Mouse (Mus musculus): ENCODE data around the gene Cd40.

Cd40 gene

DNA sequence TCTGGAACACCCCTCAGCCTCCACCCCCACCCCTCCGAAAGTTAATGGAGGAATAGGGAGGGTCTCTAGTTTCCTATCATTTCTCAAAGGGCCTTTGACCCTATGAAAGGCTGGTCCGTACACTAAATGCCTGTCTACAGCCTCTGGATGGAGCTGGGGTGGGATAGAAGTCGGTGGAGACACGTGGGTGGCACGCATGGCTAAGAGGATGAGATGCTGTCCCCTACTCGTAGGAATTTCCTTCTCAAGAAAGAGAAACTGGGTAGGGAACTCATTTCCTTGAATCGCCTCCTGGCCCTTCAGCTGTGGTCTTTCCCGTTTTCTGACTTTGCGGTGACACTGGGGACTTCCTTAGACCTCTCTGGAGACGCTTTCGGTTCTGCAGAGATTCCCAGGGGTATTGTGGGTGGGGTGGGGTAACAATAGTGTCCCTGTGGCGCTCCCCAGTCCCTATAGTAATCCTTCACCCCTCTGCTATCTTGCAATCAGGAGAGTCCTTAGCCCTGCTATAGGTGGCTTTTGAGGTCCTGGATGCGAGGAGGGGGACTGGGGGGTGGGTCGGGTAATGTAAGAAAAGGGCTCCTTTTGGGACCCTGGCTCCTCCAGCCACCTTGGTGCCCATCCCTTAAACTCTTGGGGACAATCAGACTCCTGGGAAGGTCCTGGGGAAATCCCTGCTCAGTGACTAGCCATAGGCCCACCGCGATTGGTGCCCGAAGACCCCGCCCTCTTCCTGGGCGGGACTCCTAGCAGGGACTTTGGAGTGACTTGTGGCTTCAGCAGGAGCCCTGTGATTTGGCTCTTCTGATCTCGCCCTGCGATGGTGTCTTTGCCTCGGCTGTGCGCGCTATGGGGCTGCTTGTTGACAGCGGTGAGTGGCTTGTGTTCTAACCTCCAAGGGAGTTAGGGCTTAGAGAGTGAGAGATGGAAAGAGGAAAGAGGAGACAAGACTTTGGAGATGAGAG, at the start of gene Cd40:
Gene Cd40, plus strand, starts transcription at position 740 of the 965 bp plus-strand sequence.
- DNase-seq (ENCODE audit: low read depth, low spot score): peak; percentile 38

DNA sequence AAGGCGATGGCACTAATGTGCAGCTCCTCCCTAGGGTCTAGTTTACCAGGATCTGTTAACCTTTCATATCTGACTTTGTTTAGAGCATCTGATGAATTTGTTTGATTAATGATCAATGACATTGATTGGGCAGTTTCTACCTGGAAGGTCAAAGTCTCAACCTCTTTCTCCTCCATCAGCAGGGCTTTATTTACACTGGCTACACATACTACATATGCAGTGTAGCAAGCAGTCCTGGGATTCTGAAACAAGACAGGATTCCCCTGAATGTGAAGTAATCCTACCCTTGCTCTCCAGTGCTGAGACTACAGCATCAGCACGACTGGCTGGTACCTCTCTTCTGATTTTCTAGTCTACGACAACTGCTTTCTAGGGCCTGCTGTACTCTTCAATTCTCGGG, 48.6 kb upstream of the Cd40 start:
- no peak for DNase-seq (ENCODE audit: low read depth, low spot score)

DNA sequence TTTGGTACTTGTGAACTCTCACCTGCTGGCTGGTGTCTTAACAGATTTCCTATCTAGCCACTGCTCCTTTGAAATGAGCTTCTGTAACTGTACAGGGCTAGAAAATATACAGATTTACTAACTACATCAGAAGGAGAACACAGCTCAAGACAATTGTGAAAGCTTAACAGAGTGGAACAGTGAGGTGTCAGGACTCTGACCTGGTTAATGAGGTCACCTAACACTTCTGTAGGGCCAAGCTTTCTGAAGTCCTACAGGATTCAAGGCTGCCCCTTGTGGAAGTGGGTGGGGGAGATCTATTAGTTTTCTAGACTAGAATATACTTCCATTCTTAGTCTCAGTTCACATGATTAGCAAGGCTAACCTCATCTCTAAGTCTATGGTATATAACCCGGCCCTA, 47.4 kb upstream of the Cd40 start:
- DNase-seq (ENCODE audit: low read depth, low spot score): no peak

DNA sequence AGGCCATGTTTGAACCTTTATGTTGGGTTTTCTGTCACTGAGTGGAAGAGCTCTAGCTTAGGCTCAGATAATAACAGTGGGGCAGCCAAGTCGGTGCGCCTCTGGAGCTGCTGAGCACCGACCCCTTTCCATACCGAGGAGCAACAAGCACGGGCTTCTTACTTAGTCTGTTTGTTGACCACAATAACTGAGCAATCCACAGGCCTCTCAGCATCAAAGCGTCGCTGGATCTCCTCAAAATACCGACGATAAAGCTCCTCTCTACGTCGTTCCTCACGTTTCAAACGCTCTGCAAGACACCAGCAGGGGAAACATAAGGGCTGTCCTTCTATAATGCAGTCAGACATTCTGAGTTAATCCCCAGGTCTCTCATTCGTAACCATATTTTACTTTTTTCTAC, 46.3 kb upstream of the Cd40 start:
- no peak for DNase-seq (ENCODE audit: low read depth, low spot score)

DNA sequence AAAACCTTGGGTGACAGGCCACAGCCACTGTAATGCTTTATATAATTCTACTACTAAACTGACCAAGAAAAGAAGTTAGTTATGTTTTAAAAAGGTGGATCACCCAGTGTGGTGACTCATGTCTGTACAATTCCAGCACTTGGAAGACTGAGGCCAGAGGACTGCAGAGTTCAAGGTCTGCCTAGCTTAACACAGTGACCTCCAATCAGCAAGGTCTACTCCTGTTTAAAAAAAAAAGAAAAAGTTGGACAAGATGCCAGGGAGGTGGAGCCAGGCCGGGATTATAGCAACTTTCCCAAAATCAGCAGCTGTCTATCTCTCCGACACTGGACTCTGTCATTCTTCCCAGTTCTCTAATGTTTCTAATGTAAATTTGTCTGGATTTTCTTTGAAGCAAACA, 45.8 kb upstream of the Cd40 start:
- no peak for DNase-seq (ENCODE audit: low read depth, low spot score)

DNA sequence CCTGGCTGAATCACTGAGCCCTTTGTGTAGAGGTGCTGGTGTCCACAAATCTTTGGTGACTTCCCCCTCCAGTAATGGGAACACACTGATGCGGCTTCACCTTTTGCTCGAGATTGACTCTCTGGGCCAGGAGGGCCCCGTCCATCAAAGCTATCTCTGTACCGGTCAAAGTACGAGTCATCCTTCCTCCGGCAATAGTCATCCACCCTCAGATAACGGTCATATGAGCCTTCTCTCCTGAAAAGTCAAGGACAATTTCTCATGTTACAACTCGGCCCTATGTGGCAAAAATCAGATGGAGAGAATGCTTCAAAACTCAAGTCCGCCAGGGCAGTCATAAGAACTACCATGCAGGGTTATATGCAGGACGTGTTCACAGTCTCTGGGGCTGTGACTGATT, 45.1 kb upstream of the Cd40 start:
- no peak for DNase-seq (ENCODE audit: low read depth, low spot score)

DNA sequence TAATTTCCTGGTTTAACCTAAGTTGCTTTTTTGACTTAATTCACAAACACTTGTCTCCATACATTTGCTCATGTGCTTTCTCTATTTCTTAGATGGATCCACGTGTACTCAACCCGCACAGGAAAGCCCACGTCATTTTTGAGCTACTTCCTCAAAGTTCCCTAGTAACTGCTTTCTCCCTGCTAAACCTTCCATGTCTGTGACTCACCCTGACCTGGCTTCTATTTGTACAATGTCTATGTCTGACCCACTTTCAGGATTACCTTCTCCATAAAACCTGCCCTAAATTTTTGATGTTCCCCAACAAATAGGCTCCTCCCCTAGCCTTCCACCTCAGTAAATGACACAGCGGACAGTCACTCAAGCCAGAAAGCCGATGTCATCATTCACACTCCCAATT, 40.5 kb upstream of the Cd40 start:
- no peak for DNase-seq (ENCODE audit: low read depth, low spot score)

DNA sequence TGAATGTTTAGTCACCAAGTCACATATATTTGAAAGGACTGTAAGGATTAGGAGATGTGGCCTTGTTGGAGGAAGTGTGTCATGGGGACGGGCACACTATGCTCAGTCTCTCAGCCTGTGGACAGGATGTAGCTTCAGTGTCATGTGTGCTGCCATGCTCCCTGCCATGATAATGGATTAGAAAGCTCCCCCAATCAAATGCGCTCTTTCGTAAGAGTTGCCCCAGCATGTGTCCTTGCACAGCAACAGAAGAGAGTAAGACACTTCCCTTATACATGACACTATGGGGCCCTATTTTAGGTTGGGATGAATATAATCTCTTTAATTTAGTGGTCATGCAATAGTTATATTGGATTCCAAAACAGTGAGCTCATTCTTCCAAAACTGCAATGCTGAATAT, 34.9 kb upstream of the Cd40 start:
- DNase-seq (ENCODE audit: low read depth, low spot score): no peak

DNA sequence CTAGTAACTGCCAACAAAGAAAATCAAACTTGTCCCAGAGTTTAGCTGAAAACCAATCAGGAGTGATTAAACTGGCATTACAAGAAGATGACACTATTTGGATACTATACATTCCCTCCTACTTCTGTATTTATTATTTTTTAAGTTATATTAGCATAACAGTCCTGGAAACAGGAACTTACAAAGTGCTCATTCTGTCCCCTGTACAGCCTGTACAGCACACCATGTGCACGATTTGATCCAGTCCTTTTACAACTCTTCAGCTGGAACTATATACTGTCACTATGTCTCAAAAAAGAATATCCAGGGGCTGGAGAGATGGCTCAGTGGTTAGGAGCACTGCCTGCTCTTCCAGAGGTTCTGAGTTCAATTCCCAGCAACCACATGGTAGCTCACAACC, 28.3 kb upstream of the Cd40 start:
- no peak for DNase-seq (ENCODE audit: low read depth, low spot score)

DNA sequence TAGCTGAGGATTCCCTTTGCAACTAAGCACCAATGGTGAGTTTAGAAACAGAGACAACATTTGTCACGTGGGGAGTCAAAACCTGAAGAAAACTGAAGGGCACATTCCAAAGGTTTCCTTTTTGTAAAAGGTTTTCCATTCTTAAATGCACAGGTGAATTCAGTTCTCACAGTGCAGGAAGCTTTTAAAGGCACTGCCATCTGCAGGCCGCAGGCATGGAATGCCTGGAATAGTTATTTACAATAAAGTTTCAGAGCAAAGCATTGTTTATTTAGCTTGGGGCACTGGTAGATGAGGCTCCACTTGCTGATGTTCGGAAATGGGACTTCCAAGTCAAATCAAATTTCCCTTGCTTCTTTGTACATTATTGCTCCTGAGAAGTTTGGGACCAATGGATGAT, 22.9 kb upstream of the Cd40 start:
- no peak for DNase-seq (ENCODE audit: low read depth, low spot score)

DNA sequence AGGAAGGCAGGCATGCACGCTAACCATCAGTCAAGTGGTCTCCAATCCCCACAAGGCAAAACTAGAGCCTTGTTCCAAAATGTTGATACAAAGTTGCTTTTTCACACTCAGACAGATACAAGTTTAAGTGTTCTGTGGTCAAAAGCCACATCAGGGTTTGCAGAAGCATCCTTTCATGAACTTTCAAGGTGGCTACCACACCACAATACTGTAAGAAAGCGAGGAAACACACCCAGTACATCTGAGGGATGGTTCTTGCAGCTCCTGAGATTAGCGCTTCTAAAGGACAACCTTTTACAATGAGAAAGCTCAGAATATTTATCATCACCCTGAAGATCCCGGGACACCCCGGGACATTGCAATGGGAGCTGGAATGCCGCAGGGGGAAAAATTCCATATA, 22.1 kb upstream of the Cd40 start:
- DNase-seq (ENCODE audit: low read depth, low spot score): no peak

DNA sequence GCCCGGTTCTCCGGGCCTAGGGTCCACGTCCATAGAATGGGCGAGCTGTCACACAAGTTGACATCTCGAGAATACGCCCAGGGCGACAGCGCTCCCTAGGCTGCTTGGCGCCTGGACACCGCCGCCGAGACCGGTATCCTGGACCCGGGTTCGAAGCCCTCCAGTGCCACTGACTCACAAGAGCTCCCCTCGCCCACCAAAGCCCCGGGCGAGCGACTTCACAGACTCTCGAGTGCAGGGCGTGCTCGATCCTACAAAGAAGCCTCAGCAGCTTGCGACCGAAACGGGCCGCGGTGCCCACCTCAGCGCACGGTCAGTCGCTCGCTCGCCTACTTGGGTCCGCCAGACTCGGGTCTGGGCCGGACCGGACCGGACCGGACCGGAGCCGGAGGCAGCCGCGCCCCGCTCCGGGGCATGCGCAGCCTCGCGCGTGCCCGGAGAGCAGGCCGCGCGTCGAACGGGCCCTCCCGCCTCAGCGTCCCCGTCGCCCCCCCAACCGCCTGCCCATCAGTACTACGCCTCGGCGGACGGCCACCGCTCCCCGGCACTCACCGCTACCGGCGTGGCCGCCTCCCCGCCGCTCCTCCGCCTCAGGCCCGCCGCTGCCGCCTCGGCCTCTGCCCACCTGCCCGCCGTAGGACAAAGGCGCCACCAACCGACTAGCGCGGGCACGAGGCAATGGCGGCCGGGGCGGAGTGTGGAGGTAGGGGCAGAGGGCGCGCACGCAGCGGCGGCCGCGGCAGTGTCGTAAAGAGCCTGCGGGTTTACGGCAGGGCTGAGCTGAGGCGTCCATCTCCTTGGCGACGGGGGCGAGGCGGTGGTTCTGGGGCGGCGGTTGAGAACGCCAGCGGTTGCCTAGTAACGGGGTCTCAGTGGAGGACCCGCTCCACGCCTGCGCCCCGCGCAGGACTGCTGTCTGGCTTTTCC, 21.0 kb upstream of the Cd40 start, which contains the start of gene Ncoa5:
Gene Ncoa5, minus strand, starts transcription at position 737 of the 927 bp plus-strand sequence.
- peak; percentile 92 for DNase-seq (ENCODE audit: low read depth, low spot score)

DNA sequence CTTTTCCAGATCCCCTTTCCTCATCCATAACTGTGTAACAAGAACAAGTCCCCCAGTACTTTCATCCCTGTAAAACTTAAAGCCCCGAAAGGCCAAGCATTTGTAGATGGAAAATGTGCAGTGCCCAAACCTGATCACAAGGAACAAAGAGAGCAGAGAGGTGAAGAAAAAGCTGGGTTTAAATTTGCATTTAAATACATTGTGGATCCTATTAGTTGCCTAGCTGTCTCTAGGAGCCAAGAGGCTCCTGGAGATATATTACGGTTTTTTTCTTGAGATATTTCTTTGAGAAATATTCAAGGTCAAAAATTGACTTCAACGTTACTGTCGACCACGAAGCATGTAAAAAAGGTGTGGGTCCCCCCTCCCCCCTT, 20.4 kb upstream of the Cd40 start:
- no peak for DNase-seq (ENCODE audit: low read depth, low spot score)

DNA sequence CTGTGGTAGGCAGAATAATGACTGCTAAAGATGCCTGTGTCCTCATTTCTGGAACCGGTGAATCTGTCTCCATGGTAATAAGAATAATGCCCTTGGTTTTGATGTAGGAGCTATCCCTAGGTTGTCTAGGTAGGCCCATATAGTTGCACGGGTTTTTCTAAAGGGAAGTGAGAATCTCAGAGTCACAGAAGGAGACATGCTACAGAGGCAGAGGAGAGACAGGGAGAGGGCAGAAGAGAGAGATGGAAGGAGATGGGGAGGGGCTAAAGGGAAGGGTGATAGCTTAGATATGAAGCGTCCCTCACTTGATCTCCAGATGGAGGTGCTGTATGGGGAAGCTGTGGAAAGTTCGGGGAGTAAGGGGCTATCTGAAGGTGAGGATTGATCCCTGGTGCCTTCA, 18.0 kb upstream of the Cd40 start:
- no peak for DNase-seq (ENCODE audit: low read depth, low spot score)

DNA sequence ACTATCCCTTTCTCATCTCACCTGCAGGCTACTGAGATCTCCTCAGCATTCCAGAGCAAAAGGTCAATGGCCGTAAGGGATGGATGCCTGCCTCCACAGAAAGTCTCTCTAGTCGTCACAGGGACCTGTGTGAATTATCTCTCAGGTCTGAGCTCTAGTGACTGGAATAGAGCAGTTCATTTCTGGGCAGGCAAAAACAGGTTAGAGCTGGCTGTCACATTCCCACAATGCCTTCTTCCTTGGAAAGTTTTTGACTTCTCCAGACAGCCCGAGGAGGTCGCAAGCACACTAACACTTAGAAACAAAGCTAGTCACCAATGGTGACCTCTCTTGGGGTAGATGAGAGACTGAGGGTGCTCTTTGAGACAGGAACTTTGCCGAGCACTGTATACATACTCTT, 13.3 kb upstream of the Cd40 start:
- DNase-seq (ENCODE audit: low read depth, low spot score): no peak

DNA sequence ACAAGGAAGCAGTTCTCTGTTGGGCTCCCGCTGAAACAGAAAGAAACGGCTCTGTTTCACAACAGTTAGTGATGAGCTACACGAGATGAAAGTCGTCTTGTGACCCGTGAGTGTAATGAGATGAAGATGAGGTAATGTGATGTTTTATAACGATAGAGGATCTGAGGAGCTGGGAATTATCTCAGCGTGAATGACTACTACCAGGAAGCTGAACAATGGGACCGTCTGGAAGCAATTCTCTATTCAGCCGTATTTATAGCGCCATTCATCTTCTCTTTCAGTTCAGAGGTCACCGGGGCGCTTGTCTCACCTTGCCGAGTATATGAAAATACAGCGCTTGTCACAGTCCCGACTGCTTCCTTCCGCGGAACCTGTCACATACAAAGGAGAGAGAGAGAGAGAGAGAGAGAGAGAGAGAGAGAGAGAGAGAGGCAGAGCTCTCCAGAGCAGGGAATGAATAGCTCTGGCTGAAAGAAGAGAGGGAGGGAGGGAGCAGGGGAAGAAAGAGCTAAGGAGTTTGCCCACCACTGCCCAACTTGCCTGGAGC, 12.3 kb upstream of the Cd40 start:
- no peak for DNase-seq (ENCODE audit: low read depth, low spot score)

DNA sequence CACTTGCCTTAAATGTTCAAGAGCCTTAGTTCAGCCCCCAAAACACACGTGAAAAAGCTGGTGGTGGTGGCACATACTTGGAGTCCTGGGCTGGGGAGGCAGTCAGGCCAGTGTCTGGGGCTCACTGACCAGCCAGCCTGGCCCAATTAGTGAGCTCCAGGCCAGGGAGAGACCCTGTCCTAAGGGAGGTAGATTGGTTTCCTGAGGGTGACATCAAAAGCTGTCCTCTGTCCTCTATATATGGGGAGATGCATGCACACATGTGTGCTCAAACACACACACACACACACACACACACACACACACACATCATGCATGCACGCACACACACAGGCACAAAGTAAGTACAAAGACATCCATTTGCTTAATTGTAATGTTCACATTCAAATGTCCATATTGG, 11.7 kb upstream of the Cd40 start:
- DNase-seq (ENCODE audit: low read depth, low spot score): no peak

DNA sequence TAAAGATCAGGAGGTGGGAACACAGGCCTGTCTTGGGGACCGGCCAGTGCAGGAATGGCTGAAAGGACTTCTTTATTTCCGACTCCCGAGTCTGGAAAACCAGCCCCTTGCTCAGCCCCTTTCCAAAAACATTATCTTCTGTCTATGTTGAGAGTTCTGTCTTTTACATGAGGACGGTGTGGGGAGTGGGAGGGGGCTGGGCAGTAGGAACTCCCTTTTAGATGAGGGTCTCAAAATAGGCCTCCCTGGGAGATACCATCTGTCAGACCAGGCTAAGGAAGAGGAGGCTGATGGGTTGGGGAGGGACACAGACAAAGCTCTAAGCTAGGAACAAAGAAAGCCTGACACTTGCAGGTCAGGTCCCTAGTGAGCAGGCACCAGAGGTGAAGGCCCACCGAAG, 6.4 kb upstream of the Cd40 start:
- DNase-seq (ENCODE audit: low read depth, low spot score): no peak

DNA sequence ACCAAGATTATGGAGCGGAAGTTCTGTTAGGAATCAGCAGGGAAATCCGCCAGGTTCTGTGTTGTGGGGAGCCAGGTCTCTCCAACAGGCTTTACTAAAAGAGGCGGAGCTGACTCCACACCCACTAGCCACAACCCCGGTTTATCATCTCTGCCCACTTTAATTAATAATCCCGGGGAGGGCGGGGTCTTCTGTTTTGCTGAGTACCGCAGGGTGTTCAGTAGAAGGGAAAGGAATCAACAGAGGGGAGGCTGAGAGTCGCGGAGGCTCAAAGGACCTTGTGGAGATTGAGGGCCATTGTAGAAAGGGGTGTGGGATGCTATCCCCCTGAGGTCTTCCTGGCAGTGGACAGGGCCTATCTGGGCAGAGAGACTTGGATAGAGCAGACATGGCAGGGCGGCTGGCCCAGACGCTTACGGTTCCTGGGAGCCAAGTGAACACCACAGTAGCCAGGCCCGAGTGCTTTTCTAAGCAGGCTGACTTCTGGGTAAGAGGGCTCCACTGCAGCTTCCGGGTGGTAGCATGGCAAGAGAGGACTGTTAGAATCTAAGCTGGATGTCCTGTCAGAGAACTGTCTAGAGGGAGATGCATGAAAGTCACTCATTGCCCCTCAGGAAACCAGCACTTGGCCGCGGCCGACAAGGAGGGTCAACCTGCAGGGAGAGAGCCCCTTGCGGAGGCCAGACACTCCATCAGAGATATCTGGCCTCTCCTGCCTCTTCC, 4.4 kb upstream of the Cd40 start:
- no peak for DNase-seq (ENCODE audit: low read depth, low spot score)

DNA sequence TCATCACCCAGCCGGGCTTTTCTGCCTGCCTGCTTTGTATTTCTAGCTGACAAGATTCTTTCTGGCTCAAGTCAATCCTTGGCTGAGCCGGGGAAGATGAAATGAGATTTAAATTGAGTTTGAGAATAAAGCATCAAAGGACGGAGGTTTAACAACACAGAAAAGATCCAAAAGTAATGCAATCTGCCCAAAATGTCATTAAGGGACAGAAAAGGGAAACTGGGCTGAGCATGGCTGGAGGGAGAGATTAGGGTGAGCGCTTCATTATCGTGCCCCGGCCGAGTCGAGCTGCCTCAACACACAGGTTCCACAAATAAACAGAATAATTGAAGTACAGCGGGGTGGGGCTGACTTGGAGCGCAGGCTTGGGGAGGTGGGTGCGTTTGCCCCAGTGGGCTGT, 3.9 kb upstream of the Cd40 start:
- DNase-seq (ENCODE audit: low read depth, low spot score): no peak

DNA sequence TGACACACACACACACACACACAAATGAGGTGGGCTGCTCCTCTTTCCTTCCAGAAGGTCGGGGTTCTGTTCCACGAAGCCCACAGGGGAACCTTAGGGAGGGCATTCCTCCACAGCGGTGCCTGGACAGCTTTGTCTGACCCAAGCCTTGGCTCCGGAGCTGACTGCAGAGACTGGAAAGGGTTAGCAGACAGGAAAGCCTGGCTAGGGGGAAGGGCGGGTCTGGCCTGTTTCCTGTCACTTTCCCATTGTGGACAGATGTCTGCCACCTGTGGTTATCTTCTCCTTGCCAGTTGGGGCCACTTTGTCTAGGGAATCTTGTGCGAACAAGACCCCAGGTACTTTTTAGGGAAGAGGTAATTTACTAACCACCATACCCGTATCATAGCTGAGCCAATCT, 478 bp downstream of the Cd40 start:
- no peak for DNase-seq (ENCODE audit: low read depth, low spot score)
